Mouse (Mus musculus) liver, adult 2 months (tissue): ENCODE data around the gene Axl. TPM values are rescaled to one million over a fixed set of nuclear protein-coding genes. Genes with fewer than 3 reads are reported as not detected.

Experiments
- DNase-seq: peaks from one replicate; pipeline ENCODE4 v3.0.0-alpha.2; 2011; ENCODE audit warnings: low read depth, low spot score; ENCODE audit errors: extremely low read depth
- H3K27ac ChIP-seq: fragments of 200-500 bp; replicated peaks from 2 replicates; pipeline ENCODE4 v1.5.1; 2012; ENCODE audit warnings: low read depth, mild to moderate bottlenecking, control low read depth, inconsistent platforms, low read length; ENCODE audit not compliant: insufficient read depth
- H3K27me3 ChIP-seq: fragments of 200-500 bp; 2 replicates; pipeline ENCODE4 v1.6.1; 2012; ENCODE audit warnings: mild to moderate bottlenecking, moderate library complexity, low read length, inconsistent platforms; ENCODE audit not compliant: control insufficient read depth, insufficient read depth
- H3K36me3 ChIP-seq: fragments of 200-500 bp; 2 replicates; pipeline ENCODE4 v1.6.1; 2012; ENCODE audit warnings: low read length, inconsistent platforms; ENCODE audit not compliant: control insufficient read depth, insufficient read depth
- H3K4me1 ChIP-seq: fragments of 200-500 bp; 2 replicates; pipeline ENCODE4 v1.6.1; 2011; ENCODE audit warnings: low read length; ENCODE audit not compliant: control insufficient read depth, insufficient read depth
- H3K4me3 ChIP-seq: fragments of 200-500 bp; 2 replicates; pipeline ENCODE4 v1.5.1; 2011; ENCODE audit warnings: low read depth, mild to moderate bottlenecking, control low read depth, low read length, moderate library complexity; ENCODE audit not compliant: insufficient read depth
- H3K79me2 ChIP-seq: fragments of 200-500 bp; 2 replicates; pipeline ENCODE4 v1.6.1; 2012; ENCODE audit warnings: inconsistent platforms, mild to moderate bottlenecking, low read length, moderate library complexity; ENCODE audit not compliant: control insufficient read depth, insufficient read depth
- H3K9ac ChIP-seq: fragments of 200-500 bp; 2 replicates; pipeline ENCODE4 v1.6.1; 2012; ENCODE audit warnings: low read depth, mild to moderate bottlenecking, control low read depth, inconsistent platforms, low read length
- CTCF ChIP-seq: fragments of 200-500 bp; IDR thresholded peaks from 2 replicates; pipeline ENCODE4 v1.5.1; 2011; ENCODE audit warnings: low read depth, low read length, control low read depth
- POLR2A ChIP-seq: fragments of 200-500 bp; IDR thresholded peaks from 2 replicates; pipeline ENCODE4 v1.6.1; 2011; ENCODE audit warnings: low read length, control low read depth; ENCODE audit not compliant: insufficient read depth; ENCODE audit errors: extremely low read depth
- WGBS: fragments of 180-500 bp; shearing (Covaris S2); methylation state at CpG from one replicate; pipeline ENCODE4 v1.1.7; 2018; 5-methylcytosine and 5-hydroxymethylcytosine counted together
- polyA plus RNA-seq: library from polyadenylated mRNA; depleted of rRNA; stranded (reverse); fragments of >200 nt; gene quantifications from 2 replicates; pipeline ENCODE4 v1.2.3, GENCODE M21; 2012
- total RNA-seq: library from RNA; depleted of rRNA; stranded (reverse); fragments of >200 nt; gene quantifications from 2 replicates; pipeline ENCODE4 v1.2.3, GENCODE M21; 2014

Axl gene
- total and polyA plus RNA-seq, 2 experiments = 11.4 to 12.4 TPM

DNA sequence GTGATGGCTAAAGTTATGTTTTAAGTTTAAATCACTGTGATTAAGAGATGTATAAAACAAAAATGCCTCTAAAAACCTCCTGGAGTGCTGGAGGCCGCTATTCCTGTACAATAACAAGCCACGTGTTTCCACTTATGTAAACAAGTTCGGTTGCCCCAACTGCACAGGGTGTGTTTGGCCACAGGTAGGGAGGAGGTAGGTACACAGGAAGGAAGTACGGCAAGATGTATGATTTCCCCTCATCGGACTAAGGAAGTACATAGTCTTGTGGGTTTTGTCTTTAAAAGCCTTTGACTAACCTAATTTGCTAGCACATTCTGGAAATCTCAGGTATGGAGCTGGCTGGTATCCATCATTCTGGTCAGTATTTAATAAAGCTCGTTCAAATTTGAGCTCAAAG is 37.5 kb upstream of the Axl start:
- DNase-seq = no peak
- no peaks in the 10 kb centered on the region for H3K79me2 ChIP-seq
- no peaks in the 10 kb centered on the region for H3K36me3 ChIP-seq
- 63% methylated on average over 6 of the region's 6 CpGs for WGBS
- no peak overlapping the region for H3K4me3 ChIP-seq
- H3K4me1 ChIP-seq = peaks cover 2% of the 10 kb centered on the region; the same call in 1 of the 2 replicates
- H3K27ac ChIP-seq = no peak overlapping the region
- no peaks in the 10 kb centered on the region for H3K27me3 ChIP-seq
- no peak overlapping the region for H3K9ac ChIP-seq
- TF ChIP-seq POLR2A (no peak), CTCF (no peak)

DNA sequence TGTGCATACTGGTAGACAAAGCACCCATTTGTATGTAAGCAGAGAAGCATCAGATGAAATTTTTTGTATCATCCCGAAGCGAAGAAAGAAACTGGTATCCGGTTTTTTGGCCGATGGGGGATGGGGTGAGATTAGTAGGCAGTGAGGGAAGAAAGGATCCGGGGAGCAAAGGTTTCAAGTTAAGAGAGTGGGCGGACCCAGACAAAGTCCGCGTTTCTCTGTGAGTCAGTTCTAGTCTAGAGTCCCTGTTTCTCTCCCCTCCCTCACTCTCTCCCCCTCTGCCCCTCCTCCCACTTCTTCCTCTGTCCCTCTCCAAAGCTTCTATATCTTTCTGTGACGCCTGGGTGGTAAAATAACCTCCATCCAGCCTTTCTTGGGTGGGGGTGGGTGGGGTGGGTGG is 36.5 kb upstream of the Axl start:
- WGBS = 55% methylated on average over 9 of the region's 9 CpGs
- H3K27me3 ChIP-seq = no peaks in the 10 kb centered on the region
- no peaks in the 10 kb centered on the region for H3K36me3 ChIP-seq
- H3K79me2 ChIP-seq = no peaks in the 10 kb centered on the region
- H3K9ac ChIP-seq = no peak overlapping the region
- peaks cover 2% of the 10 kb centered on the region; the same call in 1 of the 2 replicates for H3K4me1 ChIP-seq
- H3K27ac ChIP-seq = no peak overlapping the region
- TF ChIP-seq CTCF = no peak
- no peak for TF ChIP-seq POLR2A
- DNase-seq = no peak
- H3K4me3 ChIP-seq = no peak overlapping the region

DNA sequence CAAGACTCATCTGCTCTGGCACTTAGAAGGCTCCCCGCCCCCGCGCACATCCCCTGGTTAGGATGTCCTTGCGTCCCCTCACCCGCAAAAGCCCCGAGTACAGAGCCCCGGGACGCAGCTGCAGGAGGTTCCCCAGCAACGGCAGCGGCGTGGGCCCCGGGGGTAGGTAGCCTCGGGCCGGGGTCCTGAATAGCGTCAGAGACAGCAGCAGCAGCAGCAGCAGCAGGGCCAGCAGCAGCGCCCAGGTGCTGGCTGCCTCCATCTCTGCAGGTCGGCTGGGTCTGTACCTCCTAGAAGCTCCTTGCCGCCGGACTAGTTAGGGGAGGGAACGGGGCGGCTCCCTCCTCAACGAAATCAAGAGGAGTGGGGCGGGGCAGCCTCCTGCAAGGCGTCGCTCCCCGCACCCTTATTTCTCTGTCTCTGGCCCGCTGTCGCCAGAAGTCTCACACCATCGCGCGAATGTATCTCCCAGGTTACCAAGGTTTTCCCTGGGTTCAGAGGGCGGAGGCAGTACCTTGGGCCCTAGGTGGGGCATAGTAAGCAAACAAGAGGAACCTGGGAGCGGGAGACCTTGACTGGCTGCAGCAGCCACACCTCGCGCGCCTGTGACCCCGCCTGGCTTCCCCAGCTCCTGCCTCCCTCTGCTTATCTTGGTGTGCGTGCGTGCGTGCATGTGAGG is 27.9 kb upstream of the Axl start, which contains the start of gene Cyp2s1:
Gene Cyp2s1 (minus strand): TSS at position 673 of the 679 bp plus-strand sequence.
- TF ChIP-seq CTCF (no peak), POLR2A (no peak)

DNA sequence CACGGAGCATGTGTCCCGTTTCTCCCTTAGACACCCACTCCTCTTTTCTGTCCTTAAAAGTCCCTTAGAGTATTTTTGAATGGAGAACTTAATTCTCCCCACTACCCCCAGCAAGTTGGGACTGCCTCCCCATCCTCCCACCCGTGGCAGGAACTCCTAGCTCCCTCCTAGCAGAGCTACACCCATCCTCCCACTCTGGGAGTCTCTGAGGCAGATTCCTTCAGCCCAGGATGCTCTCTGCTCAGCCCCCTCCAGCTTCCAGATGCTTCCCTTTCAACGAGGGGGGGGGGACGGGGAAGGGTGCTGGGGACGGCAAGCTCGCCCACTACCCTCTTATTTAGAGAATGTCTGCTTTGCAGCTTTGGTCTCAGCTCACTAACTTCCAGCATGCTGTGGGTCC is 27.1 kb upstream of the Axl start:
- no peak for DNase-seq
- H3K27ac ChIP-seq = no peak overlapping the region
- H3K4me3 ChIP-seq = no peak overlapping the region
- H3K36me3 ChIP-seq = no peaks in the 10 kb centered on the region
- TF ChIP-seq CTCF (no peak), POLR2A (no peak)
- H3K79me2 ChIP-seq = no peaks in the 10 kb centered on the region
- peaks cover 11% of the 10 kb centered on the region; the same call in 1 of the 2 replicates for H3K27me3 ChIP-seq
- no peak overlapping the region for H3K9ac ChIP-seq
- WGBS = 34% methylated on average over 7 of the region's 7 CpGs
- H3K4me1 ChIP-seq = no peaks in the 10 kb centered on the region

More for the DNA sequence above, 27.9 kb upstream of the Axl start, which contains the start of gene Cyp2s1:
- Histone ChIP-seq H3K4me3 (peak within 1 kb of the TSS; percentile 25; the same call in 1 of the 2 replicates), H3K36me3 (no peaks in the 10 kb centered on the region), H3K4me1 (no peaks in the 10 kb centered on the region), H3K27ac (no peak within 1 kb of the TSS), H3K27me3 (peaks cover 11% of the 10 kb centered on the region; the same call in 1 of the 2 replicates), H3K79me2 (no peaks in the 10 kb centered on the region), H3K9ac (no peak within 1 kb of the TSS)
- 5% methylated on average over 40 of the region's 40 CpGs for WGBS
- DNase-seq = no peak

DNA sequence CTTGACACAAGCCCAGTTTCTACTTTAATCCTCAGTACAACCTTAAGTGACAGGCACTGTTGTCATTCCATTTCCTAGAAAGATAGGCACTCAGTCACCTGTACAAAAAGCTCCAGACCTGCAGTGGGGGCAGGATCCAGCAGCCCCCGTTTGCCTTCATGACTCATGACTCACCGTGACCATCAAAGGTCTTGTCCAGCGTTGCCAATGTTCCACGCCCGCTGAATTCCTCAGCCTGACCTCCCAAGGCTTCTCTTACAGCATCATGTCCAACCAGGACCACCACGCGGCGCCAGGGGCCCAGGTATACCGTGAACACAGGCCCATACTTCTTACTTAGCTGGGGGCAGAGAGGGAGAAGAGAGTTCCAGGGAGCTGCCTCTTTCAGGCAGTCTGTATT is 26.2 kb upstream of the Axl start:
- H3K27ac ChIP-seq = no peak overlapping the region
- H3K4me1 ChIP-seq = no peaks in the 10 kb centered on the region
- H3K36me3 ChIP-seq = no peaks in the 10 kb centered on the region
- no peak overlapping the region for H3K9ac ChIP-seq
- 88% methylated on average over 9 of the region's 9 CpGs for WGBS
- H3K4me3 ChIP-seq = no peak overlapping the region
- H3K27me3 ChIP-seq = peaks cover 11% of the 10 kb centered on the region; the same call in 1 of the 2 replicates
- no peaks in the 10 kb centered on the region for H3K79me2 ChIP-seq
- no peak for DNase-seq
- TF ChIP-seq CTCF = no peak
- no peak for TF ChIP-seq POLR2A

DNA sequence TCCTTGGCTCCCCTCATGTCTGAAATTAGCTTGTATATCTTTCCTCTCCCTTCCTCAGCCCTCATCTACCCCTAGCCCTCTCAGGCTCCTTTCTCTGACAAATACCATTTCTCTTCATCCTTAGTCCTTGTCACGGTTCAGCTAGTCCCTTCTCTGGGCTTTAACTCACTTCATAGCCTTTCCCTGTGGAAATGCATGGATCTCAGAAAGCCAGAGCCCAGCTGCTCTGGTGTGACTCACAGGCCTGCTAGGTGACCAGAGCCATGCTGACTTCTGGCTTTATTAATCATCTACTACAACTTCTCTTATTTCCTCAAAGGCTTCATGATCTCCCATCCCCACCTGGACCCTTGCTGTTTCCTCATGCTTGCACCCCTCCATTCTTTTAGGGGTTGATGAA is 23.7 kb upstream of the Axl start:
- Histone ChIP-seq H3K4me3 (no peak overlapping the region), H3K79me2 (no peaks in the 10 kb centered on the region), H3K27ac (no peak overlapping the region), H3K27me3 (peaks cover 11% of the 10 kb centered on the region; the same call in 1 of the 2 replicates), H3K36me3 (no peaks in the 10 kb centered on the region), H3K9ac (no peak overlapping the region), H3K4me1 (no peaks in the 10 kb centered on the region)
- WGBS = 89% methylated on average over 1 of the region's 1 CpGs
- no peak for TF ChIP-seq POLR2A
- no peak for TF ChIP-seq CTCF
- no peak for DNase-seq
